Mouse (Mus musculus): ENCODE measurements around the gene Gm11034.

- TF ChIP-seq GATA1 (IDR thresholded peaks at IDR 0.05; ENCODE audit: low read length): no peak
- no peak for TF ChIP-seq TAL1 (IDR thresholded peaks at IDR 0.05; ENCODE audit: low read length)
These were observed 1.6 kb downstream of the Gm11034 start for GRCm38 (mm10) chr8:72211846-72212245.

Data from erythroblast, embryonic 14.5 days (primary cell).